Mouse (Mus musculus) CH12.LX (cell line): Measurements from ENCODE around the gene Dgka. TPM values are rescaled to one million over a fixed set of nuclear protein-coding genes. Genes with fewer than 3 reads are reported as not detected.

Source experiments
- DNase-seq: peaks from one replicate; pipeline ENCODE4 v3.0.0-alpha.2; 2013; ENCODE audit errors: extremely low read depth
- H3K27ac ChIP-seq: 2 replicates; pipeline ENCODE4 v1.5.1; 2012; ENCODE audit warnings: low read depth, mild to moderate bottlenecking, control low read depth, moderate library complexity; ENCODE audit not compliant: insufficient read depth
- H3K27me3 ChIP-seq: replicated peaks from 2 replicates; pipeline ENCODE3; 2012; ENCODE audit warnings: inconsistent platforms
- H3K36me3 ChIP-seq, 2 experiments: replicated peaks in 1 of 2; 2 replicates each; pipeline versions ENCODE3 to v1.6.1; 2012; ENCODE audit warnings: inconsistent platforms in 1 of 2, low read length in 1 of 2, mild to moderate bottlenecking in 1 of 2, mixed read lengths in 1 of 2, moderate library complexity in 1 of 2; ENCODE audit not compliant: control insufficient read depth in 1 of 2, insufficient read depth in 1 of 2
- H3K4me1 ChIP-seq, 2 experiments: 2 replicates each; pipeline ENCODE4 v1.6.1; 2012; ENCODE audit warnings: inconsistent platforms in 1 of 2, moderate library complexity in 1 of 2; ENCODE audit not compliant: insufficient read depth in 2 of 2, control insufficient read depth in 1 of 2
- H3K4me2 ChIP-seq: 2 replicates; pipeline ENCODE4 v1.6.1; 2012; ENCODE audit warnings: low read depth, mild to moderate bottlenecking, control low read depth; ENCODE audit not compliant: poor library complexity, insufficient read depth, severe bottlenecking
- H3K4me3 ChIP-seq, 3 experiments: fragments of 150-350 bp in 1 of 3; sonication (generic) in 1 of 3; replicated peaks in 1 of 3; 2 replicates each; pipeline versions ENCODE3 to v1.5.1; 2011 to 2012; ENCODE audit warnings: low read depth in 2 of 3, low read length in 2 of 3, mild to moderate bottlenecking in 2 of 3, moderate library complexity in 2 of 3, control low read depth in 1 of 3, improper control_type of control experiment in 1 of 3, inconsistent platforms in 1 of 3, mixed read lengths in 1 of 3; ENCODE audit not compliant: poor library complexity in 1 of 3
- H3K79me2 ChIP-seq: replicated peaks from 2 replicates; pipeline ENCODE4 v1.6.1; 2012; ENCODE audit warnings: mild to moderate bottlenecking, moderate library complexity; ENCODE audit not compliant: control insufficient read depth, poor library complexity, insufficient read depth, severe bottlenecking; ENCODE audit errors: extremely low read depth
- H3K9ac ChIP-seq: 2 replicates; pipeline ENCODE4 v1.6.1; 2012; ENCODE audit warnings: low read depth, mild to moderate bottlenecking, control low read depth, moderate library complexity; ENCODE audit not compliant: insufficient read depth
- H3K9me3 ChIP-seq: replicated peaks from 2 replicates; pipeline ENCODE3; 2012; ENCODE audit warnings: low read length, inconsistent platforms, mixed read lengths
- BHLHE40 ChIP-seq: IDR thresholded peaks from 2 replicates; pipeline ENCODE4 v1.6.1; 2011; ENCODE audit warnings: mild to moderate bottlenecking, low read depth, low read length, improper control_type of control experiment
- CHD1 ChIP-seq: IDR thresholded peaks from 2 replicates; pipeline ENCODE4 v1.6.1; 2012; ENCODE audit warnings: low read depth, low read length, improper control_type of control experiment, inconsistent platforms
- CHD2 ChIP-seq: IDR thresholded peaks from 2 replicates; pipeline ENCODE4 v1.6.1; 2011; ENCODE audit warnings: low read length, improper control_type of control experiment
- CTCF ChIP-seq, 2 experiments: IDR thresholded peaks in 1 of 2; conservative IDR thresholded peaks in 1 of 2; 2 replicates each; pipeline ENCODE4 v1.5.1; 2011 to 2012; ENCODE audit warnings: low read depth in 2 of 2, low read length in 2 of 2, improper control_type of control experiment in 1 of 2, inconsistent platforms in 1 of 2, mild to moderate bottlenecking in 1 of 2, moderate library complexity in 1 of 2
- E2F4 ChIP-seq: IDR thresholded peaks from 2 replicates; pipeline ENCODE4 v1.6.1; 2011; ENCODE audit warnings: low read depth, low read length, improper control_type of control experiment; ENCODE audit not compliant: insufficient replicate concordance
- ELF1 ChIP-seq: IDR thresholded peaks from 2 replicates; pipeline ENCODE4 v1.6.1; 2014; ENCODE audit warnings: low read depth, mild to moderate bottlenecking, inconsistent platforms, low read length, improper control_type of control experiment
- EP300 ChIP-seq: IDR thresholded peaks from 2 replicates; pipeline ENCODE4 v1.6.1; 2011; ENCODE audit warnings: low read length, improper control_type of control experiment
- ETS1 ChIP-seq: conservative IDR thresholded peaks from 2 replicates; pipeline ENCODE4 v1.6.1; 2012; ENCODE audit warnings: low read depth, mild to moderate bottlenecking, inconsistent platforms, low read length, improper control_type of control experiment, moderate library complexity
- GABPA ChIP-seq: IDR thresholded peaks from 2 replicates; pipeline ENCODE4 v1.6.1; 2012; ENCODE audit warnings: low read depth, low read length, improper control_type of control experiment, inconsistent platforms; ENCODE audit not compliant: insufficient replicate concordance
- HCFC1 ChIP-seq: IDR thresholded peaks from 2 replicates; pipeline ENCODE4 v1.6.1; 2012; ENCODE audit warnings: low read depth, mild to moderate bottlenecking, inconsistent platforms, low read length, improper control_type of control experiment
- IRF4 ChIP-seq: IDR thresholded peaks from 2 replicates; pipeline ENCODE4 v1.6.1; 2014; ENCODE audit warnings: low read depth, mild to moderate bottlenecking, inconsistent platforms, low read length, improper control_type of control experiment
- JUN ChIP-seq: IDR thresholded peaks from 2 replicates; pipeline ENCODE4 v1.6.1; 2011; ENCODE audit warnings: low read depth, mild to moderate bottlenecking, low read length, improper control_type of control experiment, moderate library complexity; ENCODE audit not compliant: insufficient read depth
- JUND ChIP-seq: conservative IDR thresholded peaks from 2 replicates; pipeline ENCODE4 v1.6.1; 2011; ENCODE audit warnings: low read depth, low read length, improper control_type of control experiment
- KAT2A ChIP-seq: IDR thresholded peaks from 2 replicates; pipeline ENCODE4 v1.6.1; 2012; ENCODE audit warnings: low read length, improper control_type of control experiment, inconsistent platforms; ENCODE audit not compliant: insufficient replicate concordance
- MAFK ChIP-seq: IDR thresholded peaks from 2 replicates; pipeline ENCODE4 v1.6.1; 2011; ENCODE audit warnings: low read length, improper control_type of control experiment; ENCODE audit not compliant: insufficient replicate concordance
- MAX ChIP-seq: IDR thresholded peaks from 2 replicates; pipeline ENCODE4 v1.6.1; 2011; ENCODE audit warnings: low read length, improper control_type of control experiment
- MAZ ChIP-seq: IDR thresholded peaks from 2 replicates; pipeline ENCODE4 v1.6.1; 2012; ENCODE audit warnings: low read depth, mild to moderate bottlenecking, inconsistent platforms, low read length, improper control_type of control experiment, moderate library complexity
- MEF2A ChIP-seq: IDR thresholded peaks from 2 replicates; pipeline ENCODE4 v1.6.1; 2014; ENCODE audit warnings: low read depth, mild to moderate bottlenecking, inconsistent platforms, low read length, improper control_type of control experiment, borderline replicate concordance
- MXI1 ChIP-seq: IDR thresholded peaks from 2 replicates; pipeline ENCODE4 v1.6.1; 2011; ENCODE audit warnings: mild to moderate bottlenecking, low read depth, low read length, improper control_type of control experiment
- MYC ChIP-seq: IDR thresholded peaks from 2 replicates; pipeline ENCODE4 v1.6.1; 2011; ENCODE audit warnings: low read depth, mild to moderate bottlenecking, improper control_type of control experiment, low read length
- NELFE ChIP-seq: IDR thresholded peaks from 2 replicates; pipeline ENCODE4 v1.6.1; 2011; ENCODE audit warnings: low read depth, low read length, improper control_type of control experiment
- NRF1 ChIP-seq: IDR thresholded peaks from 2 replicates; pipeline ENCODE4 v1.6.1; 2014; ENCODE audit warnings: low read depth, mild to moderate bottlenecking, inconsistent platforms, low read length, improper control_type of control experiment, moderate library complexity
- PAX5 ChIP-seq: IDR thresholded peaks from 2 replicates; pipeline ENCODE4 v1.6.1; 2012; ENCODE audit warnings: low read length, inconsistent platforms, mixed read lengths
- POLR2A ChIP-seq: IDR thresholded peaks from 2 replicates; pipeline ENCODE4 v1.6.1; 2011; ENCODE audit warnings: low read depth, mild to moderate bottlenecking, improper control_type of control experiment, low read length
- POLR2AphosphoS2 ChIP-seq: IDR thresholded peaks from 2 replicates; pipeline ENCODE4 v1.6.1; 2011; ENCODE audit warnings: low read depth, low read length, improper control_type of control experiment
- RAD21 ChIP-seq: IDR thresholded peaks from 2 replicates; pipeline ENCODE4 v1.6.1; 2011; ENCODE audit warnings: low read depth, mild to moderate bottlenecking, low read length, improper control_type of control experiment, moderate library complexity
- RCOR1 ChIP-seq: conservative IDR thresholded peaks from 2 replicates; pipeline ENCODE4 v1.6.1; 2012; ENCODE audit warnings: low read depth, mild to moderate bottlenecking, inconsistent platforms, low read length, improper control_type of control experiment
- SIN3A ChIP-seq: IDR thresholded peaks from 2 replicates; pipeline ENCODE4 v1.6.1; 2012; ENCODE audit warnings: low read length, improper control_type of control experiment, inconsistent platforms
- SMC3 ChIP-seq: IDR thresholded peaks from 2 replicates; pipeline ENCODE4 v1.6.1; 2011; ENCODE audit warnings: low read depth, low read length, improper control_type of control experiment
- TBP ChIP-seq: conservative IDR thresholded peaks from 2 replicates; pipeline ENCODE4 v1.6.1; 2011; ENCODE audit warnings: low read depth, low read length, improper control_type of control experiment
- TCF12 ChIP-seq: IDR thresholded peaks from 2 replicates; pipeline ENCODE4 v1.6.1; 2014; ENCODE audit warnings: low read depth, mild to moderate bottlenecking, inconsistent platforms, low read length, improper control_type of control experiment
- UBTF ChIP-seq: IDR thresholded peaks from 2 replicates; pipeline ENCODE4 v1.6.1; 2012; ENCODE audit warnings: low read depth, mild to moderate bottlenecking, inconsistent platforms, low read length, improper control_type of control experiment, moderate library complexity
- USF1 ChIP-seq: IDR thresholded peaks from 2 replicates; pipeline ENCODE4 v1.6.1; 2014; ENCODE audit warnings: low read depth, mild to moderate bottlenecking, inconsistent platforms, low read length, improper control_type of control experiment
- USF2 ChIP-seq: conservative IDR thresholded peaks from 2 replicates; pipeline ENCODE4 v1.6.1; 2011; ENCODE audit warnings: low read depth, low read length, improper control_type of control experiment
- ZC3H11A ChIP-seq: IDR thresholded peaks from 2 replicates; pipeline ENCODE4 v1.6.1; 2012; ENCODE audit warnings: low read depth, mild to moderate bottlenecking, inconsistent platforms, low read length, improper control_type of control experiment
- ZKSCAN1 ChIP-seq: IDR thresholded peaks from 2 replicates; pipeline ENCODE4 v1.6.1; 2012; ENCODE audit warnings: low read depth, inconsistent platforms, low read length, improper control_type of control experiment, borderline replicate concordance
- ZMIZ1 ChIP-seq: IDR thresholded peaks from 2 replicates; pipeline ENCODE4 v1.6.1; 2012; ENCODE audit warnings: low read depth, mild to moderate bottlenecking, inconsistent platforms, low read length, improper control_type of control experiment
- ZNF384 ChIP-seq: IDR thresholded peaks from 2 replicates; pipeline ENCODE4 v1.6.1; 2012; ENCODE audit warnings: low read depth, low read length, improper control_type of control experiment, inconsistent platforms
- dilution Hi-C: fragments of 300-500 bp; cut with MboI; formaldehyde crosslinking; loops from 2 replicates; pipeline ENCODE4 v1.14.3; 2020; ENCODE audit warnings: low sequenced_read_pairs; ENCODE audit not compliant: extremely low pct_unique_long_range_greater_than_20kb, extremely low pct_ligation_motif_present
- in situ Hi-C: fragments of 300-500 bp; cut with MboI; formaldehyde crosslinking; loops from 3 replicates; pipeline ENCODE4 v1.14.3; 2019; ENCODE audit warnings: low sequenced_read_pairs, low pct_ligation_motif_present, low pct_unique_long_range_greater_than_20kb, mixed read lengths
- polyA plus RNA-seq: library from polyadenylated mRNA; unstranded; fragments of >175 nt; gene quantifications from 2 replicates; pipeline ENCODE4 v1.2.1, GENCODE M21; 2012; ENCODE audit warnings: low read depth; ENCODE audit not compliant: insufficient read length
- total RNA-seq, 2 experiments: library from RNA; depleted of rRNA; stranded (reverse); fragments of 300-350 nt in 1 of 2; fragments of >200 nt in 1 of 2; gene quantifications; 2 replicates each; pipeline ENCODE4 v1.2.3; 2012 to 2014

The Dgka gene
- total and polyA plus RNA-seq, 3 experiments, result 3.4 to 9.0 (median 6.6) TPM

DNA sequence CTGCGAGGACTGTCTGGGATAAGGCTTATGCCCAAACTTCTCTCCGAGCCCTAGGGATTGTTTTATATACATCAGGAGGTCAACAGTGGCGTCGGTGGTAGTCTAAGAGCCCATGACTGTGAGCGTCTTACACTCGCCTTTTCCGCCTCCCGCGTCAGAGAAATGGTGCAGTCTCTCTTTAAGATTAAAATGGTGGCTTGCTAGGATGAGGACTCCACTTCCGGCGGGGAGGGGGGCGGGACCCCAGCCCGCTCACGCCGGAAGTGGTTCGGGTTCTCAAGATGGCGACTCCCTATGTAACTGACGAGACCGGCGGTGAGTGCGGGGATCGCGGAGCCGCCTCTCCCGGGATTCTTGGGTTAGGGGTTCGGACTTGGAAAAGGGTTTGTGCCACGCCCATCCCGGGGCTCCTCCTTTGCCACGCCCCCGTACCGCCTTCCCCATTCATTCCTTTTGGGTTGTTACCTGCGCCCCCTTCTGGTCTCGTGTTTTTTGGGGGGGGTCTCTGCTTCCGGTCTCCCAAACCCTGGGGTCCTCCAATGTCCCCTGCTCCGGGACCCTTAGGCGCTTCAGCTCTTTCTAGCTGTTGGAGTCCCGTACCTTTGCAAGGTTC is 3.7 kb upstream of the Dgka start:
- Histone ChIP-seq H3K4me3 (peak overlapping the region; percentile 79 to 96 (median 80)), H3K4me2 (peak overlapping the region; percentile 92), H3K9ac (peak overlapping the region; percentile 79), H3K27ac (peak overlapping the region; percentile 92), H3K9me3 (no peaks in the 10 kb centered on the region), H3K4me1 (peaks cover 8 to 48% of the 10 kb centered on the region in 2 experiments), H3K79me2 (peaks cover 49% of the 10 kb centered on the region), H3K27me3 (peaks cover 1% of the 10 kb centered on the region), H3K36me3 (peaks cover 3 to 28% of the 10 kb centered on the region in 2 experiments)
- dilution Hi-C loops, result no loop called here
- DNase-seq, result peak; percentile 92
- in situ Hi-C loops, result no loop called here
- peak; percentile 59; the same call in 1 of the 2 replicates for TF ChIP-seq MYC
- TF ChIP-seq CTCF (conservative IDR thresholded peaks at IDR 0.05 in 1 of 2, IDR thresholded peaks at IDR 0.05 in 1 of 2; ENCODE audit: low read depth in 2 of 2, low read length in 2 of 2), result peak in 1 of 2 experiments; percentile 63; a peak in 2 of 4 replicates
- TF ChIP-seq JUND, result no peak
- no peak for TF ChIP-seq ETS1
- TF ChIP-seq SMC3, result no peak; the same call in 1 of the 2 replicates
- no peak for TF ChIP-seq CHD1
- peak; percentile 63 for TF ChIP-seq NRF1
- TF ChIP-seq ZC3H11A, result no peak
- TF ChIP-seq TBP, result peak; percentile 65; the same call in 1 of the 2 replicates
- TF ChIP-seq MAZ, result 0 out of 2 replicates have a peak, but pooled peaks have one; percentile 53
- no peak for TF ChIP-seq ZNF384
- peak; percentile 77 for TF ChIP-seq NELFE
- TF ChIP-seq ZMIZ1, result no peak
- TF ChIP-seq PAX5, result no peak
- TF ChIP-seq IRF4, result no peak; the same call in 1 of the 2 replicates
- no peak for TF ChIP-seq JUN
- TF ChIP-seq SIN3A, result peak; percentile 68; the same call in 1 of the 2 replicates
- peak; percentile 85 for TF ChIP-seq HCFC1
- peak; percentile 82 for TF ChIP-seq TCF12
- 0 out of 2 replicates have a peak, but pooled peaks have one; percentile 24 for TF ChIP-seq MEF2A
- no peak for TF ChIP-seq RAD21
- TF ChIP-seq ELF1, result peak; percentile 82
- no peak for TF ChIP-seq USF2
- no peak for TF ChIP-seq USF1
- no peak for TF ChIP-seq ZKSCAN1
- TF ChIP-seq POLR2A, result peak; percentile 71; the same call in 1 of the 2 replicates
- peak; percentile 33; the same call in 1 of the 2 replicates for TF ChIP-seq CHD2
- peak; percentile 9; the same call in 1 of the 2 replicates for TF ChIP-seq MXI1
- TF ChIP-seq EP300, result no peak
- peak; percentile 80; the same call in 1 of the 2 replicates for TF ChIP-seq KAT2A
- peak; percentile 42; the same call in 1 of the 2 replicates for TF ChIP-seq UBTF
- TF ChIP-seq MAX, result peak; percentile 44; the same call in 1 of the 2 replicates
- TF ChIP-seq GABPA, result no peak
- TF ChIP-seq POLR2AphosphoS2, result no peak
- no peak for TF ChIP-seq RCOR1
- TF ChIP-seq BHLHE40, result no peak
- no peak for TF ChIP-seq E2F4
- no peak for TF ChIP-seq MAFK
